In genomic region chr12:51736381-51736780, GRCm38 (mm10) we compare ENCODE assay signal across 12 mouse cellular contexts. TPM values are rescaled to one million over a fixed set of nuclear protein-coding genes. Genes with fewer than 3 reads are reported as not detected.
A peak's percentile ranks its signal among the peaks of the same experiment; 100 is the strongest.
DNase-seq lines count a peak whose midpoint lies in the region; ATAC-seq and TF ChIP-seq lines count a peak whose summit lies in the region.
"Had no signal": no experiment of that assay in that cellular context is flagged by ENCODE, and none has a peak within 500 bp of the region (broad histone marks: within the 10 kb centered on the region; RNA-seq: fewer than 3 reads in every experiment).

No protein-coding gene starts in this region.

- no peak overlapping the region for H3K9ac ChIP-seq in forebrain, embryonic 14.5 days (ENCODE audit: low read length)
- no peak overlapping the region for H3K9ac ChIP-seq in hindbrain, postnatal 0 days (replicated peaks; ENCODE audit: low read length)
- no peak overlapping the region for H3K9ac ChIP-seq in midbrain, embryonic 12.5 days (replicated peaks)
- no peak overlapping the region for H3K9ac ChIP-seq in midbrain, embryonic 11.5 days (ENCODE audit: low read length)
- H3K9ac ChIP-seq: liver, embryonic 15.5 days had no signal

- no peak for DNase-seq in forebrain, embryonic 14.5 days (ENCODE audit: low spot score)
- DNase-seq in forebrain, embryonic 10.5 days (ENCODE audit: extremely low spot score, low spot score), result no peak
- no peak for DNase-seq in hindbrain, postnatal 0 days (ENCODE audit: low spot score)
- DNase-seq in hindbrain, embryonic 10.5 days (ENCODE audit: low spot score), result no peak
- no peak for DNase-seq in midbrain, embryonic 11.5 days (ENCODE audit: low spot score, missing footprints)
- DNase-seq in c-Kit-positive CD71-positive TER-119-positive erythroid progenitor cells, embryonic 14.5 days (ENCODE audit: low spot score), result no peak
- DNase-seq in ovary, adult 18-20 months (ENCODE audit: low spot score), result no peak
- DNase-seq: cerebellum, postnatal 14 days; thymus, adult 2 months had no signal

- no peak overlapping the region for H3K4me3 ChIP-seq in forebrain, embryonic 14.5 days (ENCODE audit: low read depth, low read length)
- H3K4me3 ChIP-seq in forebrain, embryonic 10.5 days, result no peak overlapping the region
- no peak overlapping the region for H3K4me3 ChIP-seq in hindbrain, postnatal 0 days (ENCODE audit: low read length)
- H3K4me3 ChIP-seq in hindbrain, embryonic 10.5 days, result no peak overlapping the region
- no peak overlapping the region for H3K4me3 ChIP-seq in midbrain, embryonic 12.5 days
- H3K4me3 ChIP-seq in midbrain, embryonic 11.5 days (ENCODE audit: low read depth, low read length), result no peak overlapping the region
- H3K4me3 ChIP-seq: liver, embryonic 15.5 days; midbrain, embryonic 10.5 days had no signal

- no peak overlapping the region for H3K27ac ChIP-seq in forebrain, embryonic 14.5 days (ENCODE audit: low read depth, low read length)
- no peak overlapping the region for H3K27ac ChIP-seq in forebrain, embryonic 10.5 days
- peak overlapping the region; percentile 9; the same call in 1 of the 2 replicates for H3K27ac ChIP-seq in hindbrain, postnatal 0 days
- H3K27ac ChIP-seq in hindbrain, embryonic 10.5 days, result no peak overlapping the region
- 0 out of 2 replicates have a peak overlapping the region, but pooled peaks have one; percentile 30 for H3K27ac ChIP-seq in midbrain, embryonic 12.5 days (replicated peaks)
- H3K27ac ChIP-seq in midbrain, embryonic 11.5 days (ENCODE audit: low read depth, low read length), result no peak overlapping the region
- H3K27ac ChIP-seq: liver, embryonic 15.5 days; midbrain, embryonic 10.5 days had no signal

- no peak for TF ChIP-seq CTCF in hindbrain, postnatal 0 days (IDR thresholded peaks at IDR 0.05; ENCODE audit: low read depth)

- no peaks in the 10 kb centered on the region for H3K4me1 ChIP-seq in forebrain, embryonic 14.5 days (ENCODE audit: control insufficient read depth, insufficient read depth, low read length)
- peaks cover 17% of the 10 kb centered on the region for H3K4me1 ChIP-seq in forebrain, embryonic 10.5 days
- no peaks in the 10 kb centered on the region for H3K4me1 ChIP-seq in hindbrain, postnatal 0 days (ENCODE audit: insufficient read depth, low read length)
- H3K4me1 ChIP-seq in hindbrain, embryonic 10.5 days (replicated peaks), result 0 out of 2 replicates have a peak, but pooled peaks cover 4% of the 10 kb centered on the region
- peaks cover 3% of the 10 kb centered on the region; the same call in 1 of the 2 replicates for H3K4me1 ChIP-seq in midbrain, embryonic 12.5 days
- no peaks in the 10 kb centered on the region for H3K4me1 ChIP-seq in midbrain, embryonic 11.5 days (ENCODE audit: control insufficient read depth, insufficient read depth, low read length)
- H3K4me1 ChIP-seq: liver, embryonic 15.5 days; midbrain, embryonic 10.5 days had no signal

- no peaks in the 10 kb centered on the region for H3K9me3 ChIP-seq in forebrain, embryonic 14.5 days (replicated peaks; ENCODE audit: control insufficient read depth, low read length)
- H3K9me3 ChIP-seq in forebrain, embryonic 10.5 days, result no peaks in the 10 kb centered on the region
- H3K9me3 ChIP-seq in hindbrain, postnatal 0 days (ENCODE audit: low read length), result no peaks in the 10 kb centered on the region
- no peaks in the 10 kb centered on the region for H3K9me3 ChIP-seq in hindbrain, embryonic 10.5 days
- H3K9me3 ChIP-seq in midbrain, embryonic 12.5 days, result no peaks in the 10 kb centered on the region
- H3K9me3 ChIP-seq in midbrain, embryonic 11.5 days (ENCODE audit: control insufficient read depth, low read length), result no peaks in the 10 kb centered on the region
- H3K9me3 ChIP-seq: liver, embryonic 15.5 days; midbrain, embryonic 10.5 days had no signal

- ATAC-seq in forebrain, embryonic 14.5 days, result 0 out of 2 replicates have a peak, but pooled peaks have one; percentile 9
- no peak for ATAC-seq in hindbrain, postnatal 0 days
- ATAC-seq in midbrain, embryonic 12.5 days (ENCODE audit: low FRiP score, low read depth), result no peak
- no peak for ATAC-seq in midbrain, embryonic 11.5 days (ENCODE audit: low FRiP score)

- H3K36me3 ChIP-seq in forebrain, embryonic 14.5 days (ENCODE audit: control insufficient read depth, insufficient read depth, low read length), result no peaks in the 10 kb centered on the region
- peaks cover 21% of the 10 kb centered on the region for H3K36me3 ChIP-seq in forebrain, embryonic 10.5 days (replicated peaks)
- H3K36me3 ChIP-seq in hindbrain, postnatal 0 days (ENCODE audit: insufficient read depth, low read length), result no peaks in the 10 kb centered on the region
- peaks cover 20% of the 10 kb centered on the region for H3K36me3 ChIP-seq in hindbrain, embryonic 10.5 days
- H3K36me3 ChIP-seq in midbrain, embryonic 12.5 days, result no peaks in the 10 kb centered on the region
- no peaks in the 10 kb centered on the region for H3K36me3 ChIP-seq in midbrain, embryonic 11.5 days (ENCODE audit: control insufficient read depth, insufficient read depth, low read length)

- 42% methylated on average over 3 of the region's 3 CpGs for WGBS in forebrain, embryonic 14.5 days
- WGBS in forebrain, embryonic 10.5 days, result 80% methylated on average over 3 of the region's 3 CpGs
- 66% methylated on average over 3 of the region's 3 CpGs for whole genome bisulfite sequencing in hindbrain, postnatal 0 days
- WGBS in hindbrain, embryonic 10.5 days, result 89% methylated on average over 3 of the region's 3 CpGs
- 62% methylated on average over 3 of the region's 3 CpGs for WGBS in midbrain, embryonic 12.5 days
- 75% methylated on average over 3 of the region's 3 CpGs for WGBS in midbrain, embryonic 11.5 days

- no peak overlapping the region for H3K4me2 ChIP-seq in forebrain, embryonic 14.5 days (ENCODE audit: low read length)
- H3K4me2 ChIP-seq in hindbrain, postnatal 0 days (ENCODE audit: low read depth, low read length), result no peak overlapping the region
- H3K4me2 ChIP-seq in midbrain, embryonic 12.5 days (replicated peaks), result no peak overlapping the region
- no peak overlapping the region for H3K4me2 ChIP-seq in midbrain, embryonic 11.5 days
- H3K4me2 ChIP-seq: liver, embryonic 15.5 days had no signal

- no peaks in the 10 kb centered on the region for H3K27me3 ChIP-seq in forebrain, embryonic 14.5 days (replicated peaks; ENCODE audit: control insufficient read depth, insufficient read depth, low read length)
- peaks cover 26% of the 10 kb centered on the region for H3K27me3 ChIP-seq in forebrain, embryonic 10.5 days (ENCODE audit: poor library complexity, severe bottlenecking)
- H3K27me3 ChIP-seq in hindbrain, postnatal 0 days (ENCODE audit: insufficient read depth, low read length), result no peaks in the 10 kb centered on the region
- H3K27me3 ChIP-seq in hindbrain, embryonic 10.5 days (ENCODE audit: insufficient read depth, poor library complexity, severe bottlenecking), result no peaks in the 10 kb centered on the region
- H3K27me3 ChIP-seq in midbrain, embryonic 12.5 days, result no peaks in the 10 kb centered on the region
- H3K27me3 ChIP-seq in midbrain, embryonic 11.5 days (ENCODE audit: control insufficient read depth, insufficient read depth, low read length), result no peaks in the 10 kb centered on the region
- H3K27me3 ChIP-seq: liver, embryonic 15.5 days had no signal

RNA-seq across cellular contexts. Expression of gene Strn3, which starts 44.7 kb away (rescaled TPM):
- 41.7 and 46.9 TPM in 2 replicates for polyA plus RNA-seq in forebrain, embryonic 14.5 days (2014; fragmentation: Nextera tagmentation; extraction: Ambion mirVana)
- polyA plus RNA-seq in forebrain, embryonic 10.5 days (2016; fragmentation: Nextera tagmentation; extraction: Ambion mirVana), result 40.8 and 41.0 TPM in 2 replicates
- total RNA-seq in hindbrain, postnatal 0 days (2014; rRNA removed), result 44.1 and 44.3 TPM in 2 replicates
- 30.2 and 30.8 TPM in 2 replicates for polyA plus RNA-seq in hindbrain, postnatal 0 days (2015; fragmentation: Nextera tagmentation; extraction: Ambion mirVana)
- polyA plus RNA-seq in hindbrain, embryonic 10.5 days (2016; fragmentation: Nextera tagmentation; extraction: Ambion mirVana), result 39.2 and 41.6 TPM in 2 replicates
- 60.4 and 70.1 TPM in 2 replicates for polyA plus RNA-seq in midbrain, embryonic 12.5 days (2016; fragmentation: Nextera tagmentation; extraction: Ambion mirVana)
- 55.2 and 56.1 TPM in 2 replicates for polyA plus RNA-seq in midbrain, embryonic 11.5 days (2014; fragmentation: Nextera tagmentation; extraction: Ambion mirVana)

RNA-seq across cellular contexts. Expression of gene Ap4s1, which starts 45.5 kb away (rescaled TPM):
- 44.3 and 51.6 TPM in 2 replicates for polyA plus RNA-seq in forebrain, embryonic 14.5 days (2014; fragmentation: Nextera tagmentation; extraction: Ambion mirVana)
- polyA plus RNA-seq in forebrain, embryonic 10.5 days (2016; fragmentation: Nextera tagmentation; extraction: Ambion mirVana), result 40.3 and 41.7 TPM in 2 replicates
- 18.3 and 33.9 TPM in 2 replicates for total RNA-seq in hindbrain, postnatal 0 days (2014; rRNA removed)
- polyA plus RNA-seq in hindbrain, postnatal 0 days (2015; fragmentation: Nextera tagmentation; extraction: Ambion mirVana), result 68.1 and 70.2 TPM in 2 replicates
- 38.6 and 48.6 TPM in 2 replicates for polyA plus RNA-seq in hindbrain, embryonic 10.5 days (2016; fragmentation: Nextera tagmentation; extraction: Ambion mirVana)
- 49.3 and 56.4 TPM in 2 replicates for polyA plus RNA-seq in midbrain, embryonic 12.5 days (2016; fragmentation: Nextera tagmentation; extraction: Ambion mirVana)
- 56.9 and 62.0 TPM in 2 replicates for polyA plus RNA-seq in midbrain, embryonic 11.5 days (2014; fragmentation: Nextera tagmentation; extraction: Ambion mirVana)

Comparison
In these comparisons a context has a peak if more than half of its experiments do, and no peak if none do; other contexts are left out.
1. H3K27ac ChIP-seq: peak in hindbrain, postnatal 0 days (single experiment) and midbrain, embryonic 12.5 days (single experiment); none in forebrain, embryonic 14.5 days (single experiment), forebrain, embryonic 10.5 days (single experiment), hindbrain, embryonic 10.5 days (single experiment) and midbrain, embryonic 11.5 days (single experiment).